Mouse (Mus musculus) kidney, postnatal 36 days (tissue): ENCODE results near the gene Eya2.
"Not testable (repeated sequence)": the region's sequence is repeated elsewhere in the genome, so short reads cannot be mapped to it uniquely, and the experiment has no call there.

Experiments used
- DNase-seq, 2 experiments: peaks; one replicate each; pipeline ENCODE4 v3.0.0; 2021 to 2022; ENCODE audit warnings: mixed read lengths in 2 of 2

Gene Eya2

DNA sequence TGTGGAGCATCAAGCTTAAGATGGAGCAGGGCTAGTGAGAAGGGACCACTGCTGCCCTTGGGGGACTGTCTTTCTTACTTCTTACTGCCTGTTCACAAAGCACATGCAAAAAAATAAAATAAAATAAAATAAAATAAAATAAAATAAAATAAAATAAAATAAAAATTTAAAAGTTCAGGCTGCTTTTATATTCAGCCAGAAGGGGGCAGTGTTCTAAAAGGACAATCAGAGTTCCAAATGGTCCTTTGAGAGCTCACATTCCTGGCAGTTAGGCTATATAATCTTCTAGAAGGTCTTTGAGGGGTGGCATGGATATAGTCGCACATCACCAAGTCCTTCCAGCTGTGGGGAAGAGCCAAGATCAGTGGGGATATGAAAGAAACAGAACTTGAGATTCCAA, 191.6 kb downstream of the Eya2 start:
- DNase-seq, result no peak

DNA sequence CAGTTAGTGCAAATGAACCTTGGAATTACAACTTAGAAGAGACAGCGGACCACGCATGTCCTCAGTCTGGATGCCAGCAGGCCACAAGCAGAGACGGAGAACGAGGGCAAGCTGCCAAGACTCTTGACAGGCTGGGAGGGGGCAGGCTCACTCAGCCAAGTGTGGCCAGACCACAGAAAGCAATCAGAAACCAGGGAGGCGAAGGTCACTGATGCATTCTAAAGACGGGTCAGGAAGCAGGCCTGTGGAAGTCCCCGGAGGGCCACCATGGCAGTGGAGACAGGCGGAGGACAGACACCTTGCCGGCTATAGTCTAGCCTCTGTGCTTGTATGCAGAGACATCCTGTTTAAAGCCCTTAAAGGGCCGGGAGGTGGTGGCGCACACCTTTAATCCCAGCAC, 193.2 kb downstream of the Eya2 start:
- peak; percentile 96 to 97 for DNase-seq

DNA sequence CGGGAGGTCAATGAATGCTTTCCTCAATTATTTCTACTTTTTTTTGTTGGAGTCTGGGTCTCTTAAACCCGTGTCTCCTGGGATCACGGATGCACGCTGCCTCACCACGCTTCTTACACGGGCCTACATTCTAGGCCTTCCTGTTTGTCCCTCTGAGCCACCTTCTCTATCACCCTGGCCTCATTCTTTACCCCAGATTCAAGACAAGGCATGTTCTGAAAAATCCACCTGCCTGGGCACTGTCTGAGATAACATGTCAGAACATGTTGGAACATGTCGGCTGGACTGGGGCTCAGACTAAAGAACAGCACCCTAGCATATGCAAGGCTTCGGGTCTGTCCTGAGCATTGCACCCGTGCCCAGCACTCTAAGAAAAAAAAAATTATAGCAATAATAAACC, 194.0 kb downstream of the Eya2 start:
- no peak for DNase-seq

DNA sequence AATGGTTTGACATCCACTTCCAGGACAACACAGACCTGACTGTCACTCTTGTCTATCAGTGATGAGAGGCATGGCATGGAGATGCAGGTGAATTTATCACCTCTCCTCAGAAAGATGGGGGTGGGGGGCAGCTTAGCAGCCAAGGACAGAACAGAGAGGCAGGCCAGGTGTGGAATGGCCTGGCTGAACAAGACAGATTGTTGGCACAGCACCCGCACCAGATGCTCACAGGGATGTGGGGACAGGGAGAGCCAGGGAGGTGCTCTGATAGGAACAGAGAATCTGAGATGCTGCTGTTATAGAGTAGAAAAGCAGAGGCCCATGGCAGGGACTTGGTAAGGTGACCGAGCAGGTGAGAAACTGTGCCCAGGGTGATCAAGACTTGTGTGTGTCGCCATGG, 194.8 kb downstream of the Eya2 start:
- DNase-seq, result no peak

DNA sequence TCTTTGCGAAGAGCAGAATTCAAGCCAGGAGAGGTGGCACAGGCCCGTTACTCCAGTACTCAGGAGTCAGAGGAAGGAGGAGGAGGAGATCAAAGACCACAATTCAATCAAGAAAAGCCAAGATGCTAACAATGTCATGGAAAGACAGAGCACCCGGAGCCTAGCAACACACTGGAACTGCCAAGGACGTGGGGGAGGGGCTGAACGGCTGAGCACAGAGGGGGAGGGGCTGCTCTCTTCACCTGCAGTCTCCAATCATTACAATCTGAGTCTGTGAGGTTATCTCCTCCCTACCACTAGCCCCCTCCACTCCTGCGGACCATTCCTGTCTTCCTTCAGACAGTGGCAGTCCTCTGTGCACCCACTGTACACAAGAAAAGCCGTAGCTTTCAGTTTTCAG, 196.2 kb downstream of the Eya2 start:
- DNase-seq, result peak in 1 of 2 experiments; percentile 42

DNA sequence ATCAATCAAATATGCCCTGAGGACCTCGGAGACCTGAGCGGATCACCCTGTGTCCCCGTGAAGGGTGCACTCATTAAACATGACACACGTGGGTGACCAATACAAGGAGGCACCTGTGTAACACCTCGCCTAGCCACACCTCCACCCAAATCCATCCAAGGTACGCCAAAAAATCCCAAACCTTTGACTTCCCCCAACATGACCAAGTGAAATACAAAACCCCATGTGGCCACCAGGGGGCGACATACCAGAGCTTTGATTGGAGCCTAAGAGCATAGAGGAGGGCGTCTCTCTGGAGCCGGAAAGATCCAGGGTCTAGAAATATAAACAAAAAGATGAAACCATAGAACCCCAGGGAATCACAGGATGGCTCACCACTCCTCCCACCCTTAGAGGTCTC, 196.8 kb downstream of the Eya2 start:
- DNase-seq, result peak; percentile 39 to 82

DNA sequence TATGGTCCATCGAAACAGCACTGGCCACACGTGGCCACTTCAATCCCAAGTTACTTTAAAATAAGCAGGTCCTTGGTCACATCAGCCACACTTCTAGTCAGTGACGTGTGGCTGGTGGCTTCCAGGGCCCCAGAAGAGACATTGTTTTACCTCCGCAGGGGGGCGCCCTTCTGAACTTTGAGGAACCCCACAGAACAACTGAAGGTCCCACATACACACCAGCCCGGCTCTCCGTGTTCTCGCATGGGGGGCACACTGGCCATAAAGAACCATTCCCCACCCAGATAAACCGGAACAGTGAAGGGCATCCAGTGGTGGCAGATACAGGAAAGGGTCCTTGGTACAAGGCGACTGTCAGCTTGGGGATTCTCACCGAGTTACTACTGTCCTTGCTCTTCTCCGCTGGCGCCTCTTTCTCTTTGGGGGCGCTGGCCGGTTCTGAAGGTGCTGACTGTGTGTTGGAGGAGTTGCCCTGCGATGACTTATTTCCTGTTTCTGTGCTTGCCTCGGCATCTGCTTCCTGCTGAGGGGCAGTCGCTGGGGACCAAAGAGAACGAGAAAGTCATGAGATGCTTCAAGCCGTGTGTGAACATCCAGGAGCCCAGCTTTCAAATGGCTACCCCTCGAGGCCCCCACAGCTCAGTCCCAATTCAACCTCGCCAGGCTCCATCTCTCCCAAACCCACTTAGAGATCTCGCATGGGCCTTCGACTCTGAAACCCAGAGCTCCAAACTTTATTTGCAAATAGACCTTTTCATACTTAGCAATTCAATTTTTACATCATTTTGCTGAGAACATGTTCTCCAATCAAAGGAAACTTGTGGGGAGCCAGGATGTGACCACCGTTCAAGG, 197.8 kb downstream of the Eya2 start:
- DNase-seq, result no peak

DNA sequence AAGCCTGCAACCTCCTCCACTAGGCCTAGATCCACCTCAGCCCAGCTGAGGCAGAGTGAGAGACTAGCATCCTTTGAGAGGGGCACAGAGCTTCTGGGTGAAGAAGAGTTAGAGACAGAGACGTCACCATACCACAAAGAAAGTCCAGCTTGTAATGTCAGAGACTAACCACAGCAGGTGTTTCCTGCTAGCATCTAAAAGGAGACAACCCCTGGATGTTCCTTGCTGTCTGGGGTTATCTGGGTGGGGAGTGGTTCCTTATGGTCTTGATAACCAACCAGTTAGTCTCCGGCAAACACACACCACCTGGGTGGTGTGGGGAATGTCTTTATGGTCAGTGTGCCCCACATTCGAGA, 198.4 kb downstream of the Eya2 start:
- no peak for DNase-seq

DNA sequence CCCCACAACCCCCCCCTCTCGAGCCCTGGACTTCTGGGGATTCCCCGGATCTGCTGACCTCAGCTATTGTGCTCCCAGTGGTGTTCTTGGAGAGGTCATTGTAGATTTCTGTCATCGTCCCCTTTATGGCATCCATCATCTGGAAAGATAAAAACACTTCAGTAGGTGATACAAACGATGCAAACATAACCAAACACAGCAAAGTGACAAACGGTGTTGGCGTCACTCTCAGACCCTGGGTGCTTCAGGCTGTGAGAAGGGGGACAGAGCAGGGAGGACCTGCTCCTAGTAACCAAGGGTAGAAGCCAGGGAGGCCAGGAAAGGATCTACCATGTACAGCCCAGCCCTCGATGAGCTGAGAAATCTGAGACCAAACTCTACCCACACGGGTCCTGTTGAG, 203.0 kb downstream of the Eya2 start:
- no peak for DNase-seq

DNA sequence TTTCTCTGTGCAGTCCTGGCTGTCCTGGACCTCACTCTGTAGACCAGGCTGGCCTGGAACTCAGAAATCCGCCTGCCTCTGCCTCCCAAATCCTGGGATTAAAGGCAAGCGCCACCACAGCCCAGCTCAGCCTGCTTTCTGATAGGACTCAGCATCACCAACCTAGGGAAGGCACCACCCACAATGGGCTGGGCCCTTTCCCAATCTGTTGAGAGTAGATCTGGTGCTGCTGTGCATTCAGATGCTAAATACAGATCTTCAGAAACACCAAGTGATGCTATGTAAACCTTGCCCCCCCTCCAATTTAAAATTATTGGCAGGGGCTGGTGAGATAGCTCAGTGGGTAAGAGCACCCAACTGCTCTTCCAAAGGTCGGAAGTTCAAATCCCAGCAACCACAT, 205.3 kb downstream of the Eya2 start:
- not testable (repeated sequence) for DNase-seq

DNA sequence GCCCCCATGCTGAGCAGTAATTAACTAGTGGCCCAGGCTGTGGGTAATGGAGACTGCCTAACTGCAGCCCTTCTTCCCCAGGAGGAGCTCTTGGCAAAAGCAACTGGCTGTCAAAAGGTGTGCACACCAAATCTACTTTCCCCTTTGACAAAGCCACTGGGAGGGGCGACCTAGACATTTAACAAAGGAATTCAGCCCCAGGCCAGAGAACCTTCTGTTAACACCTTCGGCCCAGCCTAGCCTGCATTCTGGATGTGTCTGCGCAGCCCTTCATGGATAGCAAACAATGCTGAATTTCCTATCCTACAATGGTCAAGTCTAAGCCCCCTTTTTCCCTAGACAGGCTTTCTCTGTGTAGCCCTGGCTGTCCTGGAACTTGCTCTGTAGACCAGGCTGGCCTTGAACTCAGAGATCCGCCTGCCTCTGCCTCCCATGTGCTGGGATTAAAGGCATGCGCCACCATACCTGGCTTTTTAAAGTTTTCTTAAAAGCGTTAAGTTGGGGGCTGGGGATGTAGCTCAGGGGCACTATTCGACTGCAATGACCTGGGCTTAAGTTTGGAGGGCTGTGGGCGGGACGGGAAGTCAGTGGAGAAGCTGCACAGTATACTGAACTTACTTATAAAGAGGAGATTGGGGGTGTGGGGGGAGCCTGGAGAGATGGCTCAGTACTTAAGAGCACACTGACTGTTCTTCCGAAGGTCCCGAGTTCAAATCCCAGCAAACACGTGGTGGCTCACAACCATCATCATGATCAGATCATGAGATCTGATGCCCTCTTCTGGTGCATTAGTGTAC, 213.5 kb downstream of the Eya2 start:
- no peak for DNase-seq

DNA sequence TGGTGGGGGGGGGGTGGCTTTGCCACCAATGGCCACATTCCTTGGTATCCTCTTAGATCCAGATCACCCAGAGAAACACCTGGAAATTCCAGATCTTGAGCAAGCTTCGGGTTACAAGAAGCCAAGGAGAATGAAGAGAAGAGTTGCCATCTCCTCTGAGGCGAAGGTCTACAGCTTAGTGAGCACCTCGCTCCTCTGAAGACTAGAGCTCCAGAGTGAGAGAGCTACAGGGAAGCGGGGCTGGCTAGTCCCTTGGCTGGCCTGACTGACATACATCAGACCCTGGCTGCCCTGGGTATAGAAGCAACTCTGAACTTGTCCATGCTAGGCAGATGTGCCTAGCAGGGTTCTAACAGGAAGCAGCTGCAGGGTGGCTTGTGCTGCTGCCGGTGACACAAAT, 214.3 kb downstream of the Eya2 start:
- no peak for DNase-seq

DNA sequence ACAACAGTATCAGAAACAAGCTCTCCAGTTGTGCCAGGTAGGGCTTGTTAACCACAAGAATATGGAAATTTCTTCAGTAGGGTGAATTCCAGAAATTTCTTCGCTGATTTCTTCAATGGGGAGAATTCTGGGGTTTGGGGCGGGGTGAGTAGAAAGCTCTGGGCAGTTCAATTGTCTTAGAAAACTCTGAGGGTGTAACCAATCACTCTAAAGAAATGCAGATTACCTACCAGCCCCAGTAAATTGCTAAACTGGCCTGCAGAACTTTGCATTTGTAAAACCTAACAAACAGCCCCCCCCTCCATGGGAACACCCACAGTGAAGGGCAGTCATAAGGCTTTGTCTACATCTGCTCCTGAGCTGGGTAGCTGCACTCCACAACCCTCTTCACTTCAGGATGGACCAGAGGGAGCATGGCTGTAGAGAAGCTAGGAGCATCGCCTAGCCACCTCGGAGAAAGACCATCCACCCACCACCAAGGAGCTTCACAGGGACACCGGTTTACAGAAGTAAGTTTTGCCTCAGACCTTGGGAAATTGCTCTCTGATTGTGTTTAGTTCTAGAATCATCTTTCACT, 215.2 kb downstream of the Eya2 start:
- DNase-seq, result no peak

DNA sequence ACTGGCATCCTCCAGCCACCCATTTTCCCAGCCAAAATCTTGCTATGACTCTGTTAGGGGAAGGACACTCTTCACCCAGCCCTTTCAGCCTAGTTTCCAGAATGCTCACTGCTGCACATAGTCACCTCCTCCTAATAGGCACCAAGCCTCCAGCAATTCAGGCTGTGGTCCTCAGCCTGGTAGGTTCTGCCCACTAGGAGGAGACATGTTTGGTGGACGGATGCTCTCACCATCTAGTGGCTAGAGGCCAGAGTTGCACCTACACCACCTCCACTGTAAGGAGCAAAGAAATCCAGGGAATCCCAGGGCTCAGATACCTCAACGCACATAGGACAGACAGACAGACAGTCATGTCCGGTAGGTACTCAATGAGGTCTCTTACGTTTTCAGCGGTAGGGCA, 216.7 kb downstream of the Eya2 start:
- peak; percentile 71 to 83 for DNase-seq

DNA sequence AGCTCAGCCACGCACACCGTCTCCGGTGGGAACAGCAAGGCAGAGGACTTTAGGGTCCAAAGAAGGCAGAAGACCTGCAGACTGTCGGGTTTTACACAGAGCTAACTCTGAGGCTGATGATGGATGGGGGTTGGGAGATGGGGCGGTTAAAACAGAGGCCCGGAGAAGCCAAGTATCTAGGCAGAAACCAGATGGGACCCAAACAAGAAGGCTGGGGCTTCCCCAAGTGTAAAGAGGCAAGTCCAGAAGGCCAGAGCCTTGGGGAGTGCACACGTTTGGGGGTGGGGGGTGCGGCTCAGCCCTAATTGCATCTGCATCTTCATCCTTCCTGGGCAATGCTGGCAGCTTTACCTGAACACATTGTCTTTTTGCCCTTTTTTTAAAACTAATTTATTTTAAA, 218.1 kb downstream of the Eya2 start:
- DNase-seq, result no peak

DNA sequence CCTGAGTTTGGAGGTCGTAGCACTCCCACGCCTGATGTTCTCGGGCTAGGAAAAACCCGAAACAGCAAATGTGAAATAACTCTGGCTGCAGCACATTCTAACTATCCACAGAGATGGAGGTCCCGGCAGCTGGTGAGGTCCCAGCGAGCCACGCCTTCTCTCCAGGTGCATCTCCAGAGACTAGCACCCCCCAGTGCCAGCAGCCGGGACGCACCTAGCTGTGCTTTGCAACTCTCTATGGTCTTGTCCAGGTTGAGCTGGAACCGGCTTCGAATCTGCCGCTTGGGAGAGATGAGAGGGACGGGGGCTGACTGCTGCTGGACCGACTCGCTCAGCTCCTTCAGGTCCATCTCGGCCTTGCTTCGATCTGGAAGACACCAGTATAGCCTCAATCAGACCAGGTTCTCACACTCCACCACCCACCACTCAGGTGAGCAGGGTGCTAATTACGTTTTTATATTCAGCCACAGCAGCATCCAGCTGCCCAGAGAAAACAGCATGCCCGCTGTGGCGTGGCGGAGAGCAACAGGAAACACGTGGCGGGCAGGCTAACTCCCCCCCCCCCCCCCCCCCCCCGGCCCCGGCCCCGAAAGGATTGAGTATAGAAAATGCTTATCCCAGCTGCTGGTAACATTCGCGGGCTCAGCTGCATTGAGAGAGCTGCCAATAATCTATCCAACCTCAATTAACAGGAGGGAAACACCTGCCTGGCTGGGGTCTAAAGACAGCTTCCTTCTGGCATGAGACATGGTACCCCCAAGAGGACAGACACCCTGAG, 220.5 kb downstream of the Eya2 start:
- DNase-seq, result no peak

DNA sequence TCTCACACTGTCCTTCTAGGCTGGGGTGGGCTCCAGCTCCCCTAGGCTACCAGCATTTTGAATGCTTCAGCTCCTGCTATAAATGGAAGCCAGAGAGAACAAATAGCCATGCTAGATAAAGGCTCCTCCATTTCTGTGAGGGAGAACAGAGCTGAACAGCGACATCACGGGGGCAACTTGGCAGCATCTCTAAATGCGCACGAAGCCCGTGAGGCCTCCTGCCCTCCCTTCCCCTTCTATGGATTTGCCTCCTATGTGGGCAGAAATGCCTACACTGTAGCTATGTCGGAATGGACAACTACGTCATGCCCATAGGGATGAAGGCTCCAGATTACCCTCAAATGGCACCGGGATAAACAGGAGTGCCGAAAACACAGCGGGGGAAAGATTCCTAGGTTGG, 222.6 kb downstream of the Eya2 start:
- no peak for DNase-seq

DNA sequence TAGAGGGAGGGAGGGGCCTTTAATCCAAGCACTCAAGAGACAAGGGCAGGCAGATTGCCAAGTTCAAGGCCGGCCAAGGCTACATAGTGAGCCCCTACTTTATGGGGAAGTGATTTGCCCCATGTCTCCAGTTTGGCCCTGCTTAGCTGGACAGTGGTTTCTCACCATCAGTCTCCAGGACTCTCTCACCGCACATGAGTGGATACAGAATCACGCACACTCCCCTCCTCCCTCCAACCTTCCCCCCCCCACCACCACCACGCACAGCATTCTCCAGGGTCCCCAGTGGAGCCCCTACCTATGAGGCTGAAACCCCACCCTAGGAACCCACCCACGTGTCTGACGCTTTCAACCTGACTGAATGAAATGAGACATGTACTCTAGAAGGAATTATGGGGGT, 223.7 kb downstream of the Eya2 start:
- DNase-seq, result no peak

DNA sequence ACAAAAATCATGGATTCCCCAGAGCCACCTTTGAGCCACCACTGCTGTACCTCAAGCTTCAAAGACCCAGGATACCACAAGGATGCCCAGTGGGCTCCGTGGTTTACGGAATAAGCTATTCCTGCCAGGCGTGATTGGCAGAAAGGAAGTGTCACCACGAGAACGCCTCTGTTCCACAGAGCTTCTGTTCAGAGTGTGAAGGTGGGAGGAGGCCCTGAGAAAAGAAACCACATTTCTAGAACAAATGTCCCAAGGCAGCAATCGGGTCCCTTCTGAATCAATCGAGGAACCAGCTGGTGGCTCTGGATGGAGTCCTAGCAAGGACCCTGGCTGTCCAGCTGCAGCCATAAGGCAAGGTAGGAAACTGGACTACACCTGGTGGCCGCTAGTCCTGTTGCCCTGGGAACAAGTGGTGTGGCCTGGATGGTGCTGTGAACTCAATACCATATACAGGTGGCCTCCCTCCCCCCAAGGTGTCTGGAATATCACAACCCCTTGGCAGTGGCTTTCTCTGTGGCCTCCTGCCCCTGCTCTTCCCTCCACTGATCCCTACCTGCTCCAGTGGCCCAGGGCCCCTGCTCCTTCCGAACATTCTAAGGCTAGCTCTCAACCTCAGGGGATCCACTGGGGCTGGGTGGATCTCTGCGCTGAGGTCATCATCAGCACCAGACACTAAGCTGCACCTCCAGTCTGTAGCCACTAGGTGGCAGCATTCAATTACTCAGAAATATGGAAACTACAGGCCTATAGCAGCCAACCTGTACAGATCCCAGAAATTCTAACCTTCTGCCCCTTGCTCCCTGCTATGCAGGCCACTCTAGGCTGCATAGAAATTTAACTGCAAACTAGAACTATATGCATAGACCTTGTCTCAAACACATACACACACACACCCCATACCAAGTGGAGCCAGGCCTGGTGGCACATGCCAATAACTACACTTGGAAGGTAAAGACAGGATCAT, 224.4 kb downstream of the Eya2 start:
- DNase-seq, result peak; percentile 64 to 71

DNA sequence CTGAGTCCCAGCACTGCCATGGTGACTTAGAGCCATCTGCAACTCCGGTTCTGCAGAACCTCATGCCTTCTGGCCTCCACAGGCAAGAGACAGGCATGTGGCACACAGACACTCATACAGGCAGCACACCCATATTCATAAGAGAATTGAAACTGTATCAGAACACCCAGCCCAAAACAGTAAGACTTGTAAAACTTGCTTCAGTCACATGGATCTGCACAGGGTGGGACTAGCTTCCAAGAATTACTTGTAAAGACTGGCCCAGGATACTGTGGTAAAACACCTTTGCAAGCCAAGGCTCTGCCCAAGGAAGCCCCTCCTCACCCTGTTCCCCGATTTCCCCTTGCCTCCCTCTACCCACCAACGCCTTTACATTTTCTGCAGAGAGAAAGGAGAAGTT, 225.2 kb downstream of the Eya2 start:
- no peak for DNase-seq

DNA sequence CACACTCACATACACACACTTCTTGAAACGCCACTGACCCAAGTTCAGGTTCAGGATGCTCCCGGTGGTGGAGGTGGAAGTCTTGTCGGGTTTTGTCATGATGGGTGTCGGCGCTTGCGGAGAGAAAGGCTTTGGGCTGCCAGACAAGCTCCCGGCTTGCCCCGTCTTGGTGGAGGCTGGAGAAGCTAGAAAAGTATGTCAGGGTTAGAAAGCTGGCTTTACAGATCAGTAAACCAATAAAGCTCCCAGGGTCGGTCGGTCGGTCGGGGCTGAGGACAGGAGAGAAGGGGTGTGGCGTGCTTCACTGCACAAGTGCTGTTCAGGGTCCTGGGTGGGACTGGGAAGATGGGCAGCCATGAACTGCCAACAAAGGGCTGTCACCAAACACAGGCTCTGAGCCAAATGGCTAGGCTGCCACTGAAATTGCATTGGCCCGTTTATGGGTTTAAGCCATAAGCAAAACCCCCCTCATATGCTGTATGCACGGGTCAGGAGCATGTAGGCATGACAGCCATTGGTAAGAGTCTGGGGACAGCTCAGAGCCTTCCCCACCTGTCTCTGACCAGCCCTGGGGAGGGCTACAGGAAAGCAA, 225.8 kb downstream of the Eya2 start:
- no peak for DNase-seq
